Mouse (Mus musculus) ES-Bruce4 (cell line): ENCODE data around the gene Dtnb. TPM values are rescaled to one million over a fixed set of nuclear protein-coding genes. Genes with fewer than 3 reads are reported as not detected.

Source experiments
- H3K27ac ChIP-seq: 2 replicates; pipeline ENCODE4 v1.5.1; 2012; ENCODE audit warnings: low read length, inconsistent platforms; ENCODE audit not compliant: insufficient read depth
- H3K27me3 ChIP-seq: 2 replicates; pipeline ENCODE4 v1.6.1; 2012; ENCODE audit warnings: mild to moderate bottlenecking, low read length, inconsistent platforms; ENCODE audit not compliant: control insufficient read depth, poor library complexity, insufficient read depth, severe bottlenecking
- H3K36me3 ChIP-seq: 2 replicates; pipeline ENCODE4 v1.6.1; 2012; ENCODE audit warnings: inconsistent platforms, mild to moderate bottlenecking, low read length, moderate library complexity; ENCODE audit not compliant: control insufficient read depth, poor library complexity, insufficient read depth, severe bottlenecking
- H3K4me1 ChIP-seq: one replicate; pipeline ENCODE4 v1.8.1; 2011; ENCODE audit warnings: low read length; ENCODE audit not compliant: control insufficient read depth, insufficient read depth
- H3K4me3 ChIP-seq: 2 replicates; pipeline ENCODE4 v1.5.1; 2011; ENCODE audit warnings: low read depth, mild to moderate bottlenecking, low read length
- H3K9ac ChIP-seq: 2 replicates; pipeline ENCODE4 v1.6.1; 2012; ENCODE audit warnings: low read depth, mild to moderate bottlenecking, inconsistent platforms; ENCODE audit not compliant: poor library complexity, severe bottlenecking
- H3K9me3 ChIP-seq: replicated peaks from 2 replicates; pipeline ENCODE4 v1.6.1; 2012; ENCODE audit warnings: mild to moderate bottlenecking, low read length, inconsistent platforms; ENCODE audit not compliant: control insufficient read depth, poor library complexity, insufficient read depth, severe bottlenecking
- CTCF ChIP-seq: IDR thresholded peaks from one replicate; pipeline ENCODE4 v1.8.1; 2011; ENCODE audit warnings: low read depth, low read length
- EP300 ChIP-seq: IDR thresholded peaks from 2 replicates; pipeline ENCODE4 v1.6.1; 2011; ENCODE audit warnings: low read depth, low read length; ENCODE audit not compliant: insufficient read depth
- POLR2A ChIP-seq: IDR thresholded peaks from one replicate; pipeline ENCODE4 v1.8.1; 2011; ENCODE audit warnings: low read length; ENCODE audit not compliant: insufficient read depth
- polyA plus RNA-seq: library from polyadenylated mRNA; stranded (reverse); fragments of >200 nt; gene quantifications from 2 replicates; pipeline ENCODE4 v1.2.4, GENCODE M21; 2011; ENCODE audit warnings: low read depth; ENCODE audit not compliant: missing spikeins, insufficient read depth, insufficient read length

Dtnb gene
- polyA plus RNA-seq, 1 experiment: 62.1 TPM

GRCm38 (mm10) chr12:3692795-3693392, 120.7 kb downstream of the Dtnb start:
- Histone ChIP-seq H3K27me3 (no peaks in the 10 kb centered on the region), H3K9ac (no peak overlapping the region), H3K4me3 (no peak overlapping the region), H3K27ac (no peak overlapping the region), H3K36me3 (no peaks in the 10 kb centered on the region), H3K9me3 (no peaks in the 10 kb centered on the region), H3K4me1 (peaks cover 4% of the 10 kb centered on the region)
- TF ChIP-seq POLR2A (no peak), EP300 (no peak), CTCF (no peak)

GRCm38 (mm10) chr12:3695741-3696501, 123.7 kb downstream of the Dtnb start:
- Histone ChIP-seq H3K27ac (no peak overlapping the region), H3K4me1 (no peaks in the 10 kb centered on the region), H3K9ac (no peak overlapping the region), H3K4me3 (no peak overlapping the region), H3K9me3 (no peaks in the 10 kb centered on the region), H3K36me3 (no peaks in the 10 kb centered on the region), H3K27me3 (no peaks in the 10 kb centered on the region)
- no peak for TF ChIP-seq POLR2A
- no peak for TF ChIP-seq CTCF
- TF ChIP-seq EP300: no peak

GRCm38 (mm10) chr12:3700503-3700902, 128.3 kb downstream of the Dtnb start:
- Histone ChIP-seq H3K36me3 (no peaks in the 10 kb centered on the region), H3K4me1 (no peaks in the 10 kb centered on the region), H3K27ac (no peak overlapping the region), H3K9ac (no peak overlapping the region), H3K4me3 (no peak overlapping the region), H3K27me3 (no peaks in the 10 kb centered on the region), H3K9me3 (no peaks in the 10 kb centered on the region)
- TF ChIP-seq POLR2A (no peak), EP300 (no peak), CTCF (no peak)

GRCm38 (mm10) chr12:3702903-3703302, 130.7 kb downstream of the Dtnb start:
- H3K4me3 ChIP-seq: no peak overlapping the region

GRCm38 (mm10) chr12:3719151-3719721, 147.1 kb downstream of the Dtnb start:
- H3K9me3 ChIP-seq: no peaks in the 10 kb centered on the region
- H3K4me1 ChIP-seq: no peaks in the 10 kb centered on the region
- no peak overlapping the region for H3K9ac ChIP-seq
- no peak overlapping the region for H3K4me3 ChIP-seq
- TF ChIP-seq CTCF: no peak
- TF ChIP-seq POLR2A: no peak
- no peak for TF ChIP-seq EP300
- no peak overlapping the region for H3K27ac ChIP-seq
- H3K27me3 ChIP-seq: no peaks in the 10 kb centered on the region
- H3K36me3 ChIP-seq: no peaks in the 10 kb centered on the region; the same call in 1 of the 2 replicates

More at GRCm38 (mm10) chr12:3702903-3703302, 130.7 kb downstream of the Dtnb start:
- Histone ChIP-seq H3K9me3 (no peaks in the 10 kb centered on the region), H3K27me3 (no peaks in the 10 kb centered on the region), H3K27ac (no peak overlapping the region), H3K36me3 (no peaks in the 10 kb centered on the region), H3K4me1 (no peaks in the 10 kb centered on the region), H3K9ac (no peak overlapping the region)
- TF ChIP-seq EP300 (no peak), CTCF (no peak), POLR2A (no peak)

GRCm38 (mm10) chr12:3720527-3720926, 148.3 kb downstream of the Dtnb start:
- Histone ChIP-seq H3K9ac (no peak overlapping the region), H3K4me1 (no peaks in the 10 kb centered on the region), H3K27ac (no peak overlapping the region), H3K9me3 (no peaks in the 10 kb centered on the region), H3K36me3 (no peaks in the 10 kb centered on the region; the same call in 1 of the 2 replicates), H3K27me3 (no peaks in the 10 kb centered on the region), H3K4me3 (no peak overlapping the region)
- TF ChIP-seq CTCF (no peak), POLR2A (no peak), EP300 (no peak)
